Mouse (Mus musculus) heart, adult 11 months (tissue): ENCODE data around the gene Keap1.
A peak's percentile ranks its signal among the peaks of the same experiment; 100 is the strongest.
"Not testable (repeated sequence)": the region's sequence is repeated elsewhere in the genome, so short reads cannot be mapped to it uniquely, and the experiment has no call there.

ENCODE experiments used
- DNase-seq: peaks from one replicate; pipeline ENCODE4 v3.0.0; 2022

The Keap1 gene

DNA sequence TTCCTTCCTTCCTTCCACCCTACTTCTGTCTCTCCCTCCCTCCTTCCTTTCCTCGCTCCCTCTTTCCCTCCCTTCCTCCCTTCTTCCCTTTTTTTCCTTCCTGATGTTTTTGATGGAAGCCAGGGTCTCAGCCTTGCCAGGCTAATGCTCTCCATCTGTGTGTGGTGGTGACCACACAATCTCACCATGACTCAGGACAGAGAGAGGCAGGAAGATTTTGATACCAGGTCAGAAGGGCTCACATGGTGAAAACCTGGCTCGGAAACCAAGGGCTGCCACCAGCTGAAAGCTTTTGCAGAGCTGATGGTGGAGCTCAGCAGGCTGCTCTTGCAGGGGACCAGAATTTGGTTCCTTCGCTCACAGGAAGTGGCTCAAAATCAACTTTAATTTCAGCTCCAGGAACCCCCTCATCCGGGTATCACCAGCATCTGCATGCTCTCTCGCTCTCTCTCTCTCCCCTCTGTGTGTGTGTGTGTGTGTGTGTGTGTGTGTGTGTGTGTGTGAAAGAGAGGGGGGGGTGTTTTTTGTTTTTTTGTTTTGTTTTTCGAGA is 21.4 kb upstream of the Keap1 start:
- no peak for DNase-seq

GRCm38 (mm10) chr9:21256349-21256748 is 17.2 kb upstream of the Keap1 start:
- not testable (repeated sequence) for DNase-seq

DNA sequence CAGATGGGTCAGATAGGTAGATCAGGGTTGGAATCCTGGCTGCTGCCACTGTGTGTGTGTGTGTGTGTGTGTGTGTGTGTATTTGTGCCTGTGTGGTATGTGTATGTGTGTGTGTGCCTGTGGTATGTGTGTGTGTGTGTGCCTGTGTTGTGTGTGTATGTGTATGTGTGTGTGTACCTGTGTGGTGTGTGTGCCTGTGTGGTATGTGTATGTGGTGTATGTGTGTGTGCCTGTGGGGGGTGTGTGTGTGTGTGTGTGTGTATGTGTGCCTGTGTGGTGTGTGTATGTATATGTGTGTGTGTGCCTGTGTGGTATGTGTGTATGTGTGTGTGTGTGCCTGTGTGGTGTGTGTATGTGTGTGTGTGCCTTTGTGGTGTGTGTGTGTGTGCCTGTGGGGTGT is 15.5 kb upstream of the Keap1 start:
- no peak for DNase-seq

GRCm38 (mm10) chr9:21251116-21251735 is 12.1 kb upstream of the Keap1 start:
- no peak for DNase-seq

DNA sequence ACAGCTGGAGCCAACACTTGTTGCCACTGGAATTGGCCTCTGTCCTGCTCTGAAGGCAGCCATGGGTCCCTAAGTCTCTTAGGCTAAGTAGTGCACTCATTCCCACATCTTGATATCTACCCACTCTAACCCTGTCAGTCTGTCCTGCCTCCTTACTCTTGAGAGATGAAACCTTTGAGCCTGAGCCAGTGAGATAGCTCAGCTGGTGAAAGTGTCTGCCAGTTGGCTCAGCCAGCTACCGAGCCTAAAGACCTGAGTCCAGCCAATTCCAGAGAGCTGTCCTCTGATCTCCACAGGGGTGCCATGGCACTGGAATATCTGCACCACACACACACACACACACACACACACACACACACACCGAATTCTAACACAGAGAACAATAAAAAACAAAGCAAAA is 11.3 kb upstream of the Keap1 start:
- DNase-seq: peak; percentile 92

- DNase-seq: peak; percentile 87
These were observed 10.7 kb upstream of the Keap1 start for GRCm38 (mm10) chr9:21249629-21250508.

DNA sequence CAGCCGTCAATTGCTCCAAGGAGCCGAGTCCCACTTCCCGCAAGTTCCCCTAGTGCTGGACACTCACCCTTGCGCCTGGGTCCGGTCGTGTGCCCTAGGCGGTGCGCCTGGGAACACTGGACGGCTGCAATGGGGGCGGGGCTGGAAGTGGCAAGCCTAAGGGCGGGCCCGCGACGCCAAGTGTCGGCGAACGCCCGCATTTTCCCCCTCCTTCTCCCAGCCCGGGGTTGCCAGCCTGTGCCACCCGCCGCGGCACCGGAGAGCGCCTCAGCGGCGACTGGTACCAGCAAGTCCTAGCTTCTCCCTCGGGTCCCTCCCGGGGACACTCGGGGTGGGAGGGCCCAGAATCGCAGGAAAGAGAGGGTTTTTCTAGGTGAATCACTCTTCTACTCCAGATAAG is 9.2 kb upstream of the Keap1 start, which contains the start of gene S1pr5:
TSS of gene S1pr5 (minus strand) at position 118 of the 400 bp plus-strand sequence.
- no peak for DNase-seq

GRCm38 (mm10) chr9:21246342-21246741 is 7.2 kb upstream of the Keap1 start:
- no peak for DNase-seq

DNA sequence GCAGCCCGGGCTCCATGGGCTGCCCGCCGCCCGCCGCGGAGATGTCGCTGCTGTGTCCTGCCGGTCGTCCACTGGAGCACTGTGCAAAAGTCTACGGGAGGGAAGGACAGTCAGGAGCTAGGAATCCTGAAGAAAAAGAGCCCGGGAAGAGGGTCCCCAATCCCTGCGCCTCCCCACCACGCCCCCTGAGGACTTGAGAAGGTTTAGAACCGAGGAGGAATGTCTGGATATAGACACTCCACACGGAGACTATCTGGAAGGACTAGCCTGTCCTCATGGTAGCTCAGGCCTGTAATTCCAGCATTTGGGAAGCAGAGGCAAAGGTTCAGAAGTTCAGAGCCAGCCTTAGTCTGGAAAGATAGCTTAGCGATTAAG is 5.9 kb upstream of the Keap1 start:
- DNase-seq: no peak

- DNase-seq: no peak
These were observed 5.4 kb upstream of the Keap1 start for GRCm38 (mm10) chr9:21244428-21245112.

GRCm38 (mm10) chr9:21243826-21244427 is 4.8 kb upstream of the Keap1 start:
- no peak for DNase-seq

DNA sequence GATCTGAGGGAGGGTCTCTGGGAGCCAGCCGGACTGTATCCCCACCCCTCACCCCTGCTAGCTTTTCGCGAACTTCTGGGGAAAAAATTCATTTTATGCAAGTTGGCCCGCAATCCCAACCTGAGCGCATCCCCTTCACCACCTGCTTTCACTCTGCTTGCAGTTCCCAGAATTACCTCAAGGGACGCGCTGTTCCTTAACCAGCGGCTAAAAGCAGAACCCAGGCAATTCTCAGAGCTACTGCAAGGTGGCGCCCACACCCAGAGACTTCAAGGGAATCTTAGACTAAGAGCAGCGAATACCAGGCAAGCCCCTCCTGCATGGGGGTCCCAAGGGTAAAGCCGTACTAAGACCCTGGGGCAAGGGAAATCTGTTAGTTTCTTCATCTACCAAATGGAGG is 2.2 kb upstream of the Keap1 start:
- DNase-seq: peak; percentile 97

- DNase-seq: no peak
These were observed 296 bp upstream of the Keap1 start for GRCm38 (mm10) chr9:21239465-21239848.

DNA sequence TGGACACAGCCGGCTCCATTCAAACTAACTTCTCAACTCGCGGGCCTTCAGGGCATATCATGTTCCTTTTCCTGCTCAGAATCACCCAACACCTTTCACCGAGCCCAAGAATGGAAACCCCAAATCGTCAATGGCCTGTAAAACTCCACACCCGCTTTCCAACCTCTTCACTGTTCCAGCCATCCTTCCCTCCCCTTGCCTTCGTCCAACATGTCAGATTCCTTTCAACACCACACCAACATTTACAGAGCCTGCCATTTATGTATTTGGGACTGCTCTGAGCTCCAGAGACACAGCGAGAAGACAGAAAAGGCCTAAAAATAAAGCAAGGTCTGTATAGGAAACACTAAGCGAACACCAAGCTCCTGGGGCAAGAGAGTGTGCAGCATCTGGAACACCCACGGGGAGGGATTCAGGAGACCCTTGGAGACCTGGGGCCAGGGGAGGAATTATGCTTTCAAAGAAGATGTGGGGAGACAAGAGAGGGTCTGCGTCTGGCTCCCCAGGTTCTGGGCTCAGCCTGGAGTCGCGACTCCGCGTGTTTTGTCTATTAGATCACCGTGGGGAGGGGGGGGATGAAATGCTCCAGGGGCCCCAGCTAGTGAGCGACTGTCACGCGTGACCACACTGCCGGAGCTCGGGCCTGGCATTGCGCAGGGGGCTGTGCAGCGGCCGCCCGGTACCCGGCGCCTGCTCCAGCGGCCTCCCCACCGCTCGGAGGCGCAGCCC is 993 bp downstream of the Keap1 start:
- peak; percentile 97 for DNase-seq

GRCm38 (mm10) chr9:21237368-21238003 is 1.7 kb downstream of the Keap1 start:
- DNase-seq: peak; percentile 95

- no peak for DNase-seq
These were observed 2.2 kb downstream of the Keap1 start for GRCm38 (mm10) chr9:21236991-21237367.

GRCm38 (mm10) chr9:21235341-21235740 is 3.8 kb downstream of the Keap1 start:
- DNase-seq: peak; percentile 93

DNA sequence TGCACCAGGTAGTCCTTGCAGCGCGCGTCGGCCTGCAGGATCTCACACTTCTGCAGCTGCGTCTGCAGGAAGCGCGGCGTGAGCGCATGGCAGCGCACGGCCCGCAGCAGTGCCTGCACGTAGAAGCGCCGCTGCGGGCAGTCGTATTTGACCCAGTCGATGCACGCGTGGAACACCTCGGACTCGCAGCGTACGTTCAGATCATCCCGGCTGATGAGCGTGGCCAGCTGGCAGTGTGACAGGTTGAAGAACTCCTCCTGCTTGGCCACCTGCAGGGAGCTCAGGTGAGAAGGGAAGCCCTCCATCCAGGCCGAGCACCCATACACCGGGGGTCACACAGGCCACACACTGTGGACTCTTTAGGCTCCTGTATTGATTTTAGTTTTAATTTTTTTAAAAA is 5.4 kb downstream of the Keap1 start:
- DNase-seq: peak; percentile 88

DNA sequence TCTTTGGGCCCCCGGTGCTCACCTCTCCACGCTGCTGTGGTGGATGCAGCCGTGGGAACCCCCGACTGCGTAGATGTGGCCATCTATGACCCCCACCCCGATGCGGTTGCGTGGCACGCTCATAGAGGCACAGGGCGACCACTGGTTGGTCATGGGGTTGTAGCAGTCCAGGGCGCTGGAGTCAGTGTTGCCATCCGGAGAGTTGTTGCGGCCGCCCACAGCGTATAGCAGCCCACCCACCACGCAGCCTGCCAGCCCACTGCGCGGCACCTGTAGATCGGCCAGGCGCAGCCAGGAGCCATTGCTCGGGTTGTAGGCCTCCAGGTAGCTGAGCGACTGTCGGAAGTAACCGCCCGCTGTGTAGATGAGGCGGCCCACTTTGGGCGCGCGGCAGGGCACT is 5.8 kb downstream of the Keap1 start:
- peak; percentile 91 for DNase-seq

DNA sequence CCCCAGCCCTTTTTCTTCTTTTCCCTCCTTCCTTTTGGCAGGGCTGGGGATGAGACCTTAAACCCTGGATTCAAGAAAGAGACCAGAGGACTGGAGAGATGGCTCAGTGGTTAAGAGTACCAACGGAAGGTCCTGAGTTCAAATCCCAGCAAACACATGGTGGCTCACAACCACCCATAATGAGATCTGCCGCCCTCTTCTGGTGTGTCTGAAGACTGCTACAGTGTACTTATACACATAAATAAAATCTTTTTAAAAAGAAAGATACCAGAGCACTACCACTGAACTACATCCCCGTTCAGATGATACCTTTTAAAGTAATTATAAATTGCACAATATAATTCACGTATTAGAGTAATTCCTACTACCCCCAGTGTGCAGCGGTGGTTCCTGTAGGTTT is 6.3 kb downstream of the Keap1 start:
- DNase-seq: no peak

DNA sequence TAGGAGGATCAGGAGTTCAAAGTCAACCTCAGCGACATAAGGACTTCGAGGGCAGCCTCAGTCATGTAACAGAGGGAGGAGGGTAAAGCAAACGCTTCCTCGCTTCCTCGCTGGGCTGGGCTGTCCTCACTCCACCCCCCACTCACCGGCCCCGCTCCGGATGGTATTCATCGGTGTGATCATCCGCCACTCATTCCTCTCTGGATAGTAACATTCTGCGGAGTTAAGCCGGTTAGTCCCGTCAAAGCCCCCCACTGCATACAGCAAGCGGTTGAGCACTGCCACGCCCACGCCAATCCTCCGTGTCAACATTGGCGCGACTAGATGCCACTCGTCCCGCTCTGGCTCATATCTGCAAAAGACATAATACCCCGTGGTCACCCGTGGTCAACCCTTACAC is 7.6 kb downstream of the Keap1 start:
- peak; percentile 92 for DNase-seq

DNA sequence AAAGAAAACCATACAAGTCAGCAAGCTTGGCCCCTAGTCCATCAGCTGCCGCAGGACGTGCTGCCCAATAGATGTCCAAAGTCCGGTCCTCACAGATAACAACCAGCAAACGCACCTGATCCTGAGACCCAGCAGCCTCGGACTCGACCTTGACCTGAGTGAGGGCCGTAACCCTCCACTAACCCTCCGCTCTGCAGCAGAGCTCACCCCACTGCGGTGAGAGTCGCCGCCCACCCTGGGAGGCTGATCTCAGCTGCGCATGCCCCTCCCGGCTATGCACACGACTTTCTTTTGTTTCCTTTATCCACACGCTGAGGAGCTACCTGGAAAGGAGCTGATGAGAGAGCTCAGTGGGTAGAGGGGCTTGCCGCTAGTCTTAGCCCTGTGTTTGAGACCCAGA is 11.8 kb downstream of the Keap1 start:
- peak; percentile 87 for DNase-seq
